Mouse (Mus musculus): Measurements from ENCODE around the gene Coq7. TPM values are rescaled to one million over a fixed set of nuclear protein-coding genes. Genes with fewer than 3 reads are reported as not detected.
A peak's percentile ranks its signal among the peaks of the same experiment; 100 is the strongest.

The Coq7 gene
- total RNA-seq (2021), result 10 to 100 TPM; 46.0 to 75.6 TPM
- long read RNA-seq, experiment 1, transcript Coq7-201 (6 exons, 914 nt), result major isoform, 100 of 104 reads
- long read RNA-seq, experiment 1, partial matches to known transcripts, result 2 of 104 reads
- long read RNA-seq, experiment 1, other reads (novel, unspliced or antisense), result 2 of 104 reads
- long read RNA-seq, experiment 2, transcript Coq7-201 (6 exons, 914 nt), result major isoform, 103 of 109 reads
- long read RNA-seq, experiment 2, partial matches to known transcripts, result 2 of 109 reads
- long read RNA-seq, experiment 2, other reads (novel, unspliced or antisense), result 3 of 109 reads

DNA sequence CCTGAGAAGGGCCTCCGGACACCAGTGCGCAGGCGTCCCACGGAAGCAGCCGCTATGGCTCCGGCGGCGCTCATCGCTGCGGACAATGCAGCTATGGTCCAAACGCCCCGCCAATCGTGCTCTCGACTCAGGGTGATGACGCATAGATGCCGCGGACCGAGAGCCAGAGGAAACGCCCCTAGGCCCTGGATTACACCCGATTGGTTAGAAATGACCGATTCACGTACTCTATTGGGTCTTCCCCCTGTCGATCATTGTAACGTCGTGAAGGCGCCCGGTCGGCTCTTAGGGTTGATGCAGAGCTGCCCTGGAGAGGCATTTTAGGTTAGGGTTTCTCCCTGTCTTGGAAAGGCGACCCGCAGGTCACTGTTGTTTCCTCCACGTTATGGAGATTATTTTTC, at the start of gene Coq7:
TSS of gene Coq7 (minus strand) at position 179 of the 401 bp plus-strand sequence.
- intact Hi-C loops (cut with DNase I), result loop anchor here (2.0 kb wide), 1 partner anchor 52 kb away; the partner anchor contains the start of gene Tmc7
- DNase-seq, result peak; percentile 95
- peak within 1 kb of the TSS; percentile 100 for H3K27ac ChIP-seq
- no peak for TF ChIP-seq CTCF (IDR thresholded peaks at IDR 0.05)
- H3K4me3 ChIP-seq, result peak within 1 kb of the TSS; percentile 80

DNA sequence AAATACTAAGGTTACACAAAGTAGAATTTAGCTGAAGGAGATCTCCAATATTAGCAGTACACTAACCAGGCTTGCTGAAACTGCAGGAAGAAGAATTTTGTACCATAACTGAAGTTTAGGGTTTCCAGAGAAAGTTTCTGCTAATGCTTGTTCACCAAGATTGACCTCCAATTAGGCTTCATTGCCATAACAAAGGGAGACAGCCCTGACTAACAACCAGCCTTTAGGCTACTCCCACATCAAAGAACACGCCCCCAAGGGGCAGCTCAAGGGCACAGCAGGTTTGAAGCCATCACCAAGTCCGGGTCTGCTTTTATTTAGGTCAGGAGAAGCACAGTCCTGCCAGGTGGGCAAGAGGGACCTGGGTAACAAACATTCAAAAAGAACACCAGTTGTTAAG, 46.8 kb upstream of the Coq7 start:
- Histone ChIP-seq H3K4me3 (no peak overlapping the region), H3K27ac (no peak overlapping the region)
- intact Hi-C loops (cut with DNase I), result no loop called here
- TF ChIP-seq CTCF (IDR thresholded peaks at IDR 0.05), result no peak
- DNase-seq, result no peak

DNA sequence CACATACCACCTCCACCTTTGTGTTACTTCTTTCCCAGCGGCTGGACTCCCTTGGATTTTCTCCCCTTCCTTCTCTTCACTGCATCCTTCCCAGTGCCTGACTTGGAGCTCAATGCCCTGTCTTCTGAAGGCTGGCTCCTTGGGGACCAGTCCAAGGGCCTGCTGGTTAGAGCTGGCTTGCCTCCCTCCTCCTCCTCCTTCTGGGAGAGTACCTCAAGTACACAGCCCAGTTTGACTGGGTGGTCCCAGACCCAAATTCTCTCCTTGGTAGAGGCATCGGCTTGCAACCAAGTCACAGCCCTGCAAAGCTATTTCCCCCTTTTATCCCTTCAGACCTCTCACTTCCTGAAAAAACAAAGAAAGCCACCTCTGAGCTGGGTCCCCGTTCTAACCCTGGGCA, 45.1 kb upstream of the Coq7 start:
- DNase-seq, result no peak
- H3K27ac ChIP-seq, result peak overlapping the region; percentile 71
- intact Hi-C loops (cut with DNase I), result no loop called here
- 0 out of 2 replicates have a peak overlapping the region, but pooled peaks have one; percentile 17 for H3K4me3 ChIP-seq
- no peak for TF ChIP-seq CTCF (IDR thresholded peaks at IDR 0.05)

DNA sequence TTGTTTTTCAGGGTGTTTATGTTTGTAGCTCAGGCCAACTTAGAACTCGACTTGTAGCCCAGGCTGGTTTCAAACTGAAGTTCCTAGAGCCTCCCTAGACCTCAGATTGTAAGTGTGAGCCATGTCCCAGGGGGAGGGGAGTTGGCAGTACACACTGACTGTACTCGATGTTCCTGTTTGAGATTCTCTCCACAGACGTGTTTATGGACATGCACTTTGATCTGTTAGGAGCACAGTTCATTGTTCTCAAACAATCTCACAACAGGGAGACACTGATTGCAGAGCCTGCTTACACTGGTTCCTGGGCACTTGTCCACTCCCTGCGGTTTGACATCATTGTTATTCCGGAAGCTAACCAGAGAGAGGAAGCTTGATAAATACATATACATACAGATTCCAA, 38.9 kb upstream of the Coq7 start:
- Histone ChIP-seq H3K4me3 (no peak overlapping the region), H3K27ac (no peak overlapping the region)
- intact Hi-C loops (cut with DNase I), result no loop called here
- DNase-seq, result no peak
- TF ChIP-seq CTCF (IDR thresholded peaks at IDR 0.05), result no peak

DNA sequence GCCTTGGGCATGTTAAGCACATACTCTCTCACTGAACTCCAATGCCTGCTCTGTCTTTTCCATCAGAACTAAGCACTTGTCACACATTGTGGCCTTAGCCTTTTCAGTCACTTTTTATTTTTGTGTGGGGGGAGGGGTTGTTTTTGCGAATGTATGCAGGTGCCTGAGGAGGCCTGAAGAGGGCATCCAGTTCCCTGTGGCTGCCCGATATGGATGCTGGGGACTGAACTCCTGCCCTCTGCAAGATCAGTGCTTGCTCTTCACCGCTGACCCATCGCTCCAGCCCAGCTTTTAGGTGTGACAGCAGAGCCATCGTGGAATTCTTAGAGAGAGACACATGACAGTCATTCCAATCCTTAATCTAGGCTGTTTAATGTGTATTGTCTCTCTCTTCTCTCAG, 38.2 kb upstream of the Coq7 start:
- peak; percentile 11; the same call in 1 of the 2 replicates for TF ChIP-seq CTCF (IDR thresholded peaks at IDR 0.05)
- intact Hi-C loops (cut with DNase I), result no loop called here
- no peak overlapping the region for H3K27ac ChIP-seq
- DNase-seq, result no peak
- no peak overlapping the region for H3K4me3 ChIP-seq

DNA sequence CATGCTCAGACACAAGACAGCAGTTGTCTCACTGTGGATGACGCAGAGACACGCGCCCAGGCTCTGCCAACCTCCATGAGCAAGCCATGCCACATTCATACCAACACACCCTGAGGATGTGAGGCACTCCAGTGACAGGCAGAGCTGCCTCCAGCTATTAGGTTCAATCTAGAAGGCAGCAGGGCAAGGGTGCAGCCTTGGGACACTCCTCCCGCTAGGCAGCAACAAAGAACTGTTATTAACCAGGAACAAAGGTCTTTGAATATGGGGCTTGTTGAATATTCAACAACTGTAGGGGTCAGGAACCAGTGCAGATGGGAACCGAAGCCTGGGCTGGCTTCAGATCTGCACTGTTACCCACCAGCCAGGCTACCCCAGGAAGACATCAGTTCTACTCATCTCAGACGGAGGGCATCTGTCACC, 36.0 kb upstream of the Coq7 start:
- intact Hi-C loops (cut with DNase I), result no loop called here
- Histone ChIP-seq H3K4me3 (no peak overlapping the region), H3K27ac (no peak overlapping the region)
- TF ChIP-seq CTCF (IDR thresholded peaks at IDR 0.05), result no peak
- DNase-seq, result no peak

- no peak for DNase-seq
- intact Hi-C loops (cut with DNase I), result no loop called here
- Histone ChIP-seq H3K27ac (no peak overlapping the region), H3K4me3 (no peak overlapping the region)
- TF ChIP-seq CTCF (IDR thresholded peaks at IDR 0.05), result no peak
These were observed 21.1 kb upstream of the Coq7 start for GRCm38 (mm10) chr7:118554290-118554689.

- Histone ChIP-seq H3K27ac (no peak overlapping the region), H3K4me3 (no peak overlapping the region)
- TF ChIP-seq CTCF (IDR thresholded peaks at IDR 0.05), result no peak
- no peak for DNase-seq
- intact Hi-C loops (cut with DNase I), result no loop called here
These were observed 20.7 kb upstream of the Coq7 start for GRCm38 (mm10) chr7:118553881-118554280.

- no peak for TF ChIP-seq CTCF (IDR thresholded peaks at IDR 0.05)
- H3K27ac ChIP-seq, result no peak overlapping the region
- intact Hi-C loops (cut with DNase I), result no loop called here
- DNase-seq, result no peak
- no peak overlapping the region for H3K4me3 ChIP-seq
These were observed 14.3 kb upstream of the Coq7 start for GRCm38 (mm10) chr7:118547451-118547850.

DNA sequence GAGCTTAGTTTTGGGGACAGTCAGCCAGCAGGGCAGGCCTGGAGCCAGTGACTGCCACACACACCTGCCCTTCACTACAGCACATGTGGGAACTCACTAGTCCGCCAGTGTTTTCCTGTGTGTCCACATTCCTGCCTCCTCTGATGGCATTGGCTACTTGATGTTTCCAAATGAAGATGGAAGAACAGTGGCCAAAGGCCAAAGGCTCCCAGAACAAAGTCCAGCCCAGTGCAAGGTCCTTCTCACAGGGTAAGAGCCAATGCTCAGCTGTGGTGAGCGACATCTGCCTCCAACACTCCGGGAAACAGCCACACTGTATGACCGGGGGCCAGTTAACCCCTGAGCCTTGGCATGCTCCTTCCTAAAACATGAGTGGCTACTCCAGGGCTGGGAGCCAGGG, 11.0 kb upstream of the Coq7 start:
- H3K4me3 ChIP-seq, result no peak overlapping the region
- no peak for DNase-seq
- intact Hi-C loops (cut with DNase I), result no loop called here
- TF ChIP-seq CTCF (IDR thresholded peaks at IDR 0.05), result no peak
- no peak overlapping the region for H3K27ac ChIP-seq

DNA sequence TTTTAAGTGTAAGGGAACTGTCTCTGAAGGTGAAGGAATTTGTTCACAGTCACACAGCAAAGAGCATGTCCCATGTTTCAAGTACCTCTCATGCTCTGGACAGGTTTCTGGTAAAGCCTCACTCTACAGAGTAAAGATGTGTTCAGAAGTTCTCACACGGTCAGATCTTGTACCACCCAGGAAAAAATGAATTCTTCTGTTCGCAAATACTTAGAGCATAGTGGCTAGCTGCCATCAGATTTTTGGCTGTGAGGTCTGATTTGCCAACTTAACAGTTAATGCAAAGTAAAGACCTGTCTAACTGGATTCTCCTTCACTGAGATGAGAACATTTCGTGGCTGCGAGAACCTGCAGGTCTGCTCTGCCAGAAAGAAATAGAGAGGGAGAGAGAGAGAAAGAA, 1.9 kb upstream of the Coq7 start:
- intact Hi-C loops (cut with DNase I), result loop anchor here (5.0 kb wide), 1 partner anchor 172 kb away; the partner anchor contains the start of gene Gde1
- H3K4me3 ChIP-seq, result no peak overlapping the region
- no peak for TF ChIP-seq CTCF (IDR thresholded peaks at IDR 0.05)
- DNase-seq, result no peak
- H3K27ac ChIP-seq, result no peak overlapping the region

DNA sequence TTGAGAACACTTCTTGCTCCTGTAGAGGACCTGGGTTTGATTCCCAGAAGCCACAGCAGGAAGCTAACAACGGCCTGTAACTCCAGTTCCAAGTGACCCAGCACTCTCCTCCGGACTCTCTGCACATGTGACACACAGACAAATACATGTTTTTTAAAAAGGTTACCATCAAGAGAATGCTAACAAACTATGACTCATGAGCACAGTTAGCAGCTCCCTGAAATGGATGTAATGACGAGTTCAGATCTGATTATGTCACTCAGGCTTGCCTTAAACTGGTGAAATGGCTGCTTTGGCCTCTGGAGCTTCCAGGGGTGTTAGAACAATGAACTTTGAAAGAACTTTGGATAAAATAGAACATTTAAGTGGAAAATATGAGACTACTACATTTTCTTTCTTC, 1.2 kb upstream of the Coq7 start:
- DNase-seq, result no peak
- intact Hi-C loops (cut with DNase I), result no loop called here
- H3K4me3 ChIP-seq, result no peak overlapping the region
- H3K27ac ChIP-seq, result peak overlapping the region; percentile 100
- no peak for TF ChIP-seq CTCF (IDR thresholded peaks at IDR 0.05)

- peak overlapping the region; percentile 80 for H3K4me3 ChIP-seq
- peak overlapping the region; percentile 100 for H3K27ac ChIP-seq
- peak; percentile 98 for DNase-seq
- no peak for TF ChIP-seq CTCF (IDR thresholded peaks at IDR 0.05)
- intact Hi-C loops (cut with DNase I), result loop anchor here (2.0 kb wide), 1 partner anchor 52 kb away; the partner anchor contains the start of gene Tmc7
These were observed 508 bp downstream of the Coq7 start for GRCm38 (mm10) chr7:118532519-118533177.
